Mouse (Mus musculus): Measurements from ENCODE around the gene Atp1a4. TPM values are rescaled to one million over a fixed set of nuclear protein-coding genes. Genes with fewer than 3 reads are reported as not detected.

Gene Atp1a4
- total RNA-seq, 4 experiments from 2014 or later = not detected

DNA sequence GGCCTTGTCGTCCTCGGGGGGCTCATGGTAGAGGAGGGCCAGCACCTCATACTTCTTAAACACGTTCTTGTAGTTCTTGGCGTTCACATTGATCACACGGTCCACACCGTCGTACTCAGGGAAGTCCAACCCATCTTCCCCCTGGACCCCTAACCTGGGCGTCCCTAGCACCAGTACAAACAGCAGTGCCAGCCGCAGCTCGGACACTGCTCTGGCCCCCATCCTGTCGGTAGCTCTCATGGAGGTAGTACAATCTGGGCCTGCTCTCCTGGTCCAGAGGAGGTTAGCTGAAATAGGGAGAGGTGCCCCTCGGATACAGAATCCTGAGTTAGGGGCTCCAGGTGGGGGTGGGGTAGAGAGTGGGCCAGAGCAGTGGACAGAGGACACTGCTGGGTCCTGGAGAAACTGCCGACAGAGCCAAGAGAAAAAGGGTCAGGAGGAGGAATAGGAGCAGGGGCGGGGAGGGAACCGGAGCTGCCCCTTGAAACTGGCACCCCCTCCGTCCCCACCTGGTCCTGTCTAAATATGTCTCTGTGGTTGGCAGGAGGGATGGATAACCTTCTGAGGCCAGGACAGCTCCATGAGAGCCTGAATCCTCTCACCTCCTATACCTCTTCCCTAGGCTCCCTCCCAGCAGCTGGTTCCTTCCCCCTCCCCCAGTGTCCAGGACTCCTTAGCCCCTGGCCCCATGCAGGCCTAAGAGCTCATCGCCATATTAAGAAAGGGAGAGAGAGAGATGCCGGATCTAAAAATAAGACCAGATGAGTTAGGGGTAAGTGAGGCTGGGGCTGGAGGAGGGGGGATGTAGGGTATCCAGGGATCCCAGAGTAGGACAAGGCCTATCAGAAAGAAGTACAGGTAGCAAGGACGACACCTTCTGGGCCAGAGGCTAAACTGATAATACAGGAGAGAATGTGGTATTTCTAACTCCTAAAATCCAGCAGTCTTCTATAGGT, 38.5 kb downstream of the Atp1a4 start, which contains the start of gene Casq1:
TSS of gene Casq1 (minus strand) at position 418 of the 956 bp plus-strand sequence.
- no peak for DNase-seq (ENCODE audit: low spot score in 2 of 2)

DNA sequence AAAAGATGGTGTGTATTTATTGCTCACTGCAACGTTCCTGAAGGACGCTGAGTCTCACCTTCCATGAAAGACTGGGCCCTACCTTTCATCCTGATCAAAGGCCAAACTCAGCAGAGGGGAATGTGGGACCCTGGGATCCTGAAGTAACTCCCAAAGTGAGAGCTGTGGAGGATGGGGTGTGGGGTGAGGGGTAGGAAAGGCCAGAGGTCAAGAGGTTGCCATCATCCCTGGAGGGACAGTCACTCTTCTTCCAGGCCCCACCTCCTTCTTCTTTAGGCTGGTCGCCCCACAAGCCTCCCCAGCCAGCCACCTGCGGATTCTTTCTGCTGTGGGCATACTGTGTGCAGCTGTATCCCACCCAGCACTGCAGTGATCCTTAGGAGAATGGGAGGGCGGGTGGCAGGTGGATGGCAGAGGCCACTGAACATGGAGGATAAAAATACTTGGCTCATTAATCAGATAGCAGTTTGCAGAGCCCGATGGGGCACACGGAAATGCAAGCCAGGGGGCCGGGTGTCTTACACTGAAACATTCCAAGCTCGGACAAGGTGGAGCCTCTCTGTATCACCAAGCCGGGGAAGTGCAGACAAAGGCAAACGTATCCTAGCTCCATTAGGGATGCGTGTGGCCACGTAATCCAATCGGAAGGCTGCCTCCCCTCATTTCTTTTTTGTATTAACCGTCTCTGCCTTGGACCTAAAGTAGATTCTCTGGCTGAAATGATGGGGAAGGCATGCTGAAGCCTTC, 39.9 kb downstream of the Atp1a4 start:
- DNase-seq (ENCODE audit: low spot score in 2 of 2) = no peak

DNA sequence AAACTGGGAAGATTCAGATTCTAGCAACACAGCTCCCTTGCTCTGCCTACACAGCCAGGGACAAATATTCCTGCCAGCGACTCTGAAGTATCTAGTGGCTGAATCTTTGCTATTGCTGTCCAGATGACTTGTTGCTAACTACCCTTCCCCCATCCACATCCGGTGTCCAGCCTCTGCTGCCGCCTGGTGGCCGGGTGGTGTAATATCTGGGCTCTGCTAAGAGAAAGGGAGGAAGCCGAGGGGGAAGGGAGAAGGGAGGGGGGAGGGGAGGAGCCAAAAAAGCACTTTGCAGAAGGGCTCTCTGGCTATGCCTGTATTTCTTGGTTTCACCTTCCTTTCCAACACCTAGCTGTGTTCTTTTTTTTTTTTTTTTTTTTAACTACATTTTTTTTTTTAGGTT, 41.1 kb downstream of the Atp1a4 start:
- peak; percentile 90 to 91 for DNase-seq (ENCODE audit: low spot score in 2 of 2)

DNA sequence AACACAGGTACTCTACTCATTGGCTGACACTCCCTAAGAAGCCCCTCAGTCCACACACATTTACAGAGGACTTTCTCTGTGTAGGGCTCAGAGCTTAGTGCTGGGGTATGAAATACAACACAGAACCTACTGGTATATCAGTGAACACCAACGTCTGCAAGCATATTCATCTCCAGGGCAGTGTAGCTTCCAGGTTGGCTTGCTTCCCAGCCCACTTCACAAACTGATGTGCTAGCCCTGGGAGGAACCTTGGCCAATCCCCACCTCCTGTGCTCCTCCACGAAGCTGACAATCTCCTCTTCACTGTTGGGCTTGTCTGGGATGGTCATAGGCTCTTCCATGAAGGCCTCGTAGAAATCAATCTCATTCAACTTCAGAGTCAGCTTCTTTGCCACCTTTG, 43.5 kb downstream of the Atp1a4 start:
- no peak for DNase-seq (ENCODE audit: low spot score in 2 of 2)

DNA sequence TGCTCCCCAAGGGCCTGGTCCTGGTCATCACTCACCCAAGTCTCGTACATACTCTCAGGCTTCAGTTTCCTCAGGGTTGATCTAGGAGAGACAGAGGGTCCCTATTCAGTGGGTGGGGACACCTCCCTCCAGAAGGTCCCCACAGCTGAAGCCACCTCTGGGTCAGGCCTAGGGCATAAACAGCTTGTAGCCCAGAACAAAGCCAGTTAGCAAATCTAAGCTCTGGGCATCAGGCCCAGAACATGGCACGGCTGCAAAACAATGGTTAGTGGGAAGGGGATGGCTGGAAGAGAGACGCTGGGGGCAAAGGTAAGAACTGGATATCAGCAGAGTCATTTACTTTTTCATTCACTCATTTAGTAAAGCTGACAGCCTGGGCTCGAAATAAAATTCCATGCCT, 44.4 kb downstream of the Atp1a4 start:
- no peak for DNase-seq (ENCODE audit: low spot score in 2 of 2)

DNA sequence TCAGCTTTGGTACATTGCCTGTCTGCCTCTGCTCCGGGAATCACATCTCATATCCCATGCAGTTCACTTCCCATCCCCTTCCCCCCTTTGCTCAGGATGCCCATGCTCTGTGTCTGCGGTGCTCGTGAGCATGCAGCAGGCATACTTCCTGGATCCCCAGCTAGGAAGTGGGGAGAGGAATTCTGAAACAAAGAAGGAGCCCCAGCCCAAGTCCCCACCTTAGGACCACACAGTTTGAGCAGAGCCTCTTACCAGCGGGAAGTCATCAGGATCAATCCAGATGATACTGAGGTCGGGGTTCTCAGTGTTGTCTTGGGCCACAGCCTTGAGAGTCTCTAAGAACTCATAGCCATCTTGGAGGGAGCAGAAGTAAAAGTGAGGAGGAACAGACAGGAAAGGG, 45.4 kb downstream of the Atp1a4 start:
- no peak for DNase-seq (ENCODE audit: low spot score in 2 of 2)

DNA sequence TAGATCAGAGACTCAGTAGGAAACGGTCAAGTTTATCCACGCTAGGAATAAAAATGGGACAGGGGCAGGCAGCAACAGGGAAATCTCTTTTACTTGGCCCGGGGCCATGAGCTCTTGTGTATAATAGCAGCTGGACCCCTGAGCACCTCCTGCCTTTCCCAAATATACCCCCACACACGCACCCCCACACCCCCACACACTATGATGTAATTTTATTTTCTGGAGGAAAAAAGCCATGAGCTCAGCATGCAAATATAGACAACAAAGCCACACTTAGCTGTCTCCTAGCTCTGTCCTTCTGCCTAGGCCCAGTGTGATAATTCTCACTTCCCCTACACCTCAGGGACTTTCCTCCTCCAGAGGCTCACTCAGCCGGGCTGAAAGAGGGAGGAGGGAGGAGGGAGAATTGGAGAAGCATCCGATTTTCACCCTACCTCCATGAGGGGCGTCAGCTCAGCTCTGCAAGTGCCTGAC, 51.1 kb downstream of the Atp1a4 start:
- DNase-seq (ENCODE audit: low spot score in 2 of 2) = no peak

DNA sequence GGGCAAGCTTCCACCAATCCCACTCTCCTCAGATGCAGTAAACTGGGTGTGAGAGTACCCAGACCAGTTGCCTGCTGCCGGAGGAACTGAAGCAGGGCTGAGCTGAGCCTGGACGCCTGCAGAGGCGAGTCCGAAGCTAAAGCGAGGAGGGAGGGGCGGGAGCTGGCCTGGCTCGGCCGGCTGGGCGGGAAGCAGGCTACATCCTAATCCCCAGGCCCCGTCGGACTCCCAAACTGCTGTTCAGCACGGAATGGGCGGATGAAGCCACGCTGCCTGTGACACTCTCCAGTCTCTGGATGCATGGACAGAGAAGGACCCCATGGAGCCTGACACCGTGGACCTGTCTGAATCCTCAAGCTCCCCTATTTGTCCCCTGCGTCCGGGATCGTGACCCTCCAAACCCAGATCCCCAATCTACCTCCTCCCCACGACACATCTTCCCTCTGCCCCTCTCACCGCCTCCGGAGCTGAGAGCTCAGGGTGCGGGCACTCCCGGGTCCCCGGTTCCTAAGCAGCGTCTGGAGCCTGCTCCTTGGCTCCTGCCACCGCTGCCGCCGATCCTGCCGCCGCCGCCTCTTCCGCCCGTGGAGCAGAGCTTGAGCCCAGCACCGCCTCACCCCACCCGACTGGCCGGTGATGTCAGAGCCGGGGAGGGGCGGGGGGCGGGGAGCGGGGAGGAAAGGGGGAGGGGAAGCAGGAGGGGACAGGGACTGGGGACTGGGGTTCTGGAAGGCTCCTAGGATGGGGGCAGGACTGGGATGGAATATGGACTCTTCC, 51.9 kb downstream of the Atp1a4 start, which contains the start of gene Pea15a:
TSS of gene Pea15a (minus strand) at position 664 of the 777 bp plus-strand sequence.
- DNase-seq (ENCODE audit: low spot score in 2 of 2) = peak; percentile 79 to 82

DNA sequence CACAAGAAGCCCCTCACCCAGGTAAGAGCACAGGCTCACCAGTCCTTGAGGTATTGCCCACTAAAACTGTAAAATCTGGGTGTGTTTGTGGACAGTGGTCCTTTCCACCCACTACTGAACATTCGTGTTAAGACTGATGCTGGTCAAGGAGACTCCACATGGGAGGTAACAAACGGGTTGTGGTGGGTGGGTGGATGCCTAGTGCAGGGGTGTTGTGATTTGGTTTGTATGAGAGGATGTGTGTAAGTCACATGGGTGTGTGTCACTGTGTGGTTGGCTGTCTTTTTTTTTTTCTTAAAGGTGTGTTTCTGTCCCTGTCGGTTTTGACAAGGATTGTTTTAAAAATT, 52.5 kb downstream of the Atp1a4 start:
- no peak for DNase-seq (ENCODE audit: low spot score in 2 of 2)

DNA sequence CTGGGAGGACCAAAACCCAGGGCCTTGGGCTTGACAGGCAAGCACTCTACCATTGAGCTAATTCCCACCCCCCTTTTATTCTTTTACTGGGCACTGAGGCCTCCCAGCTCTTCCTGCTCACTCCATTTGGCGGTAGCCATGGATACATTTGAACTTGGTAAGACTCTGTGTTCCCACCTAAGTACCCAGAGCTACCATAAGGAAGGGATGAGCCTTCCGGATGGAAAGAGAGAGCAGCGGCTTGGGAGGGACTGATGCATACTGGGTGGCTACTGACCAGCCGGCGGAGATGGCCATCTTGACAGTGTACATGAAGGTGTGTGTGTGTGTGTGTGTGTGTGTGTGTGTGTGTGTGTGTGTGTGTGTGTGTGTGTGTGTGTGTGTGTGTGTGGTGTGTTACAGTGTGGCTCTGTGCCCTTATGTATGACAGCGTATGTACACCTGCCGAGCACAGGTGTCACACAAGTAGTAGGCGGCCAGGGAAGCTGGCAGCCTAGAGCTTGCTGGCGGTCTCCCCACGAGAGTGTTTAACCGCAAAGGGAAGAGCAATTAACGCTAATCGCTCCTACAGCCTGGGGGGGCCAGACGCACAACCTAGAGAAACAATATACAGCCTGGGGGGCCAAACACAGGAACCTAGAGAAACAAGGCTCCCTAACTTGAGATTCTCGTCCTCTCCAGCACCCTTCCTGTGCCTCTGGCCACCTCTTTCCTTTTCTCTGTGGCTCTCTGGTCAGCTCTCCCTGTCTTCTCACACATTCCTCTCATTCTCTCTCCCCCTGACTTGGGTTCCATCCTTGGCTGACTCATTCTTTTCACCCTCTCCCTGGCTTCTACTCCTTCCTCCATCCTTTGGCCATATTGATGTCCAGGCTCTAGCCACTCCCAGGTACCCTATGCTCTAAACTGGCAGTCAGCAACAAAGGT, 53.1 kb downstream of the Atp1a4 start:
- DNase-seq (ENCODE audit: low spot score in 2 of 2) = no peak

DNA sequence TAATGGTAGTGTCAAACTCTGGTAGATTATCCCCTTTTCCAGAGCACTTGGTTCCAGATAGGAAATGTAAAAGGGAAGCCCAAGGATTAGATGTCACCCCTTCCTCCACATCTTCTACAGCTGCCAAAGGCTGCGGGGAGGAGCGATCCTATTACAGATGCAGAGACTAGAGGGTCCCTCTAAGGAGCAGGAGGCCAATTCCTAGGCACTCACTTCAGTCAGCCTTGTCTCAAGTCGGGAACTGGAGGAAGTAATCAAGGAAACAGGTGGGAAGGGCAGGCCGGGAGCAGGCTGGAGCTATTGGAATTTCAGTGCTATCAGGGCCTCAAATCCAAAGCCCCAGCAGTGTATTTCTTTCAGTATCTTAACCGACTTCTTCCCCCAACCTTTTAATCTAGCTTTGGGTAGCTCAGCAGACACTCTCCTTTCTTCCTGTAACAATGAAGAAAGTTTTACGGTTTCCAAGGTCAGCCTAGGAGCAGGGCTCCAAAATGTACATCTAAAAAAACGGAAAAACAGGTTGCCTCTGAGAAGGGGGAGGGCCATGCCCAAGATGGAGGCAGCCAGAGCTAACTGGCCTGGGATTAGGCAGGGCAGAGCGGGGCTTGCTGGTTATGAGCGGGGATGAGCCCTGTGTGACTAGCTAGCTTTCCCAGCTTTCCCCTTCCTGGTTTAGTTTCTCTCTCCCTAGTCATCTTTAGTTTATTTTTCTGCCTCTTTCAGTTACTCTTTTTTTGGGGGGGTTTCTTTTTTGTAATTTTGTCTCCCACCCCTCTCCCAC, 54.0 kb downstream of the Atp1a4 start:
- no peak for DNase-seq (ENCODE audit: low spot score in 2 of 2)

DNA sequence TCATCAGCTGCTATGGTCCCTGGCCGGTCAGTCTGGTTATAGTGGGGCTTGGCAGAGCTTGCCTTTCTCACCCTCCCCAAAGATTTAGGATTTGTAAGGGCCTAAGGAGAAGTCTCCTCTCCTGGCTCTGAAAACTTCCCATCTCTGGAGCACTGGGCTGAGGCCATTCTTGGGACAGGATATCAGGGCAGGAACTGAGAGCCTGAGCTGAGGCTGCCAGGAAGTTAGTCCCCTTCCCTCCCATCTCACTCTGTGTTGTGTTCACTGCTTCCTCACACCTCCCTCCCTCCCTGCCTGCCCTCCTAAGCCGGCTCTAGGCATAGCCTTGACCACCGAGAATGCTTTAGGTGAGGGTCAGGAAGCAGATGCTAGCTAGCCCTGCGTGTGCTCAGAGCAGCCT, 54.6 kb downstream of the Atp1a4 start:
- no peak for DNase-seq (ENCODE audit: low spot score in 2 of 2)

DNA sequence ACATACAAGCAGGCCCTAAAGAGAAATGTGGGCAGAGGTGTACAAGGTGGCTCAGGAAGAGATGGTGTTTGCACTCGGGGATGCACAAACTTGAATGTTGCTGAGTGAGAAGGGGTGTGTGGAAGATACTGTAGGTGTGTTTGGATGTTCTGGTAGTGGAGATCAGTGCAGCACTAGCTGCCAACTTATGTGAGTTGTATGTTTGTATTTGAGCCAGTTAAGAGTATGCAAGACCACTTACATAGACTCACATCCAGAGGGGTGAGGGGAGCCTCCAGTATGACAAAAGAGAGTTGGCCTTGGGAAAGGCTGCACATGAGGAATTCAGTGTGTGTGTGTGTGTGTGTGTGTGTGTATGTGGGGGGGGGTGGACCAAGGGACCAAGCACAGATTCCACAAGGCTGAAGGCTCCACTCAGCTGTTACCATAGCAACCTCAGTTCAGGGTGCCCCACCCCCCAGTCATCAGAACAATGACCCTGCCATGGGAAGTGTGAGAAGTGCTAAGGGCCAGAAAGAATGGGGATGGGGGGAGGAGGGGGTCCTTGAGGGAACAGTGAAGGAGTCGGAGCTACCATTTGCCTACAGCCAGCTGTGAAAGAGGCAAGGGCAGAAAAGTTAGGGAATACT, 55.2 kb downstream of the Atp1a4 start:
- DNase-seq (ENCODE audit: low spot score in 2 of 2) = no peak

DNA sequence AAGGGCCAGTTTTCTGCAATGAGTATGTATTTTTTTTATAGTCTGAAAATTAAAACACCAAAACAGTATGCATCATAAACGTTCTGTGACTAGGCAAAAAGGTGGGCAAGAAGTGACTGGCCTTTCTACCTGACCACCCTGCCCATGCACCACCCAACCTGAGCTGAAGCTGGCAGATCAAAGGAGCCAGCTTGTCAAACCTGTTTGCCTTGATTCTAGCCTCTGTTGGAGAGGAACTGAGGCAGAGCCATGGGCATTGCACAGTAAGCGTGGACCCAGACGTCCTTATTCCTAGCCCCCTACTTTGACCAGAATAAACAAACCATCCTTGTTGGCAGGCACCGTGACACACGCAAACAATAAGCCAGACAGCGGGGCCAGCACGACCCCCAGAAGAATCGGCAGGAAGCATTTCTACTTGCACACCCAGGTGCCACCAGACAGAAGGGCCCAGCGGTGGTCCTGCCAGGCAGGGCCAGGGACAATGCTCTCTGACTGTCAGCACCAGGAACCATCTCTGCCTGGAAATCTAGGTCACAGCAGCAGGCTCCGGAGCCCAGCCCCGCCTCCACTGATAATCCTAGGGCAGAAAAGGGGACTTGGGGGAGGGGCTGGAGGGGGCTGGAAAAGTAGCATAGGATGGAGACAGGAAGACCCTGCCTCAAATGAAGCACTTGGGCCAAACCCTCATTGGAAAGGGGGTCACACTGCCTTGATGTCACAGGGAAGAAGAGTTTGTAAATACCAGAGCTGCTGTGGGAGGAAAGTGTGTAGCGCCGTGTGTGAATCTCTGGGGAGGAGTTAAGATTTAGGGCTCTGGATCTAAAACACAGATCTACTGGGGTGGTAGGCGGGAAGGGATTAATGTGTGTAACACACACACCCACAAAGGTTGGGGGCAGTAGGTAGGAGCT, 56.0 kb downstream of the Atp1a4 start:
- DNase-seq (ENCODE audit: low spot score in 2 of 2) = no peak

DNA sequence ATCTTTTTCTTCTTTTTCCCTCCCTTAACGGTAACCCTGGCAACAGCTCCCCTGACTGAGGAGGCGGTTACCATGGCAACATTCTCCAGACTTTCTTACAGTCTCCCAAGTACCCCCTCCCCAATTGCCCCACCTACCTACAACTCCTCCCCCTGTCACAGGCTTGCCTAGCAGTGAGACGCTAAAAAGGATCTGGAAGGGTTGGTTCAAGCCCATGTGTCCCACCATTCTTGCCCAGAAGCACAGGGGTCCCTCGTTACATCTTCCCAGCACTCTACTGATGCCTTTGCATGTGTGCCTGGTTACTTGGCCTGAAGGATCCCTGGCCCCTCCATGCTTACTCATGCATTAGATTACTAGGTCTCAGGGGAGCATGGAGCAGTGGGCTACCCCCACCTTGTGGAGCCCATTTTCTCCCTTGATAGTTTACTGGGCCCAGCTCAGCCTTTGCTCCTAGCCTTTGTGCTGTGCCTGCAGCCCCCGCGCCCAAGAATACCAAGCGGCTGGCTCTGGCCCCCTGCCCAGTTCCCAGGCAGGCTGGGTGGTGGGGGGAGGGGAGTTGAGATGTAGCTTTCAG, 57.3 kb downstream of the Atp1a4 start:
- peak; percentile 68 to 78 for DNase-seq (ENCODE audit: low spot score in 2 of 2)

DNA sequence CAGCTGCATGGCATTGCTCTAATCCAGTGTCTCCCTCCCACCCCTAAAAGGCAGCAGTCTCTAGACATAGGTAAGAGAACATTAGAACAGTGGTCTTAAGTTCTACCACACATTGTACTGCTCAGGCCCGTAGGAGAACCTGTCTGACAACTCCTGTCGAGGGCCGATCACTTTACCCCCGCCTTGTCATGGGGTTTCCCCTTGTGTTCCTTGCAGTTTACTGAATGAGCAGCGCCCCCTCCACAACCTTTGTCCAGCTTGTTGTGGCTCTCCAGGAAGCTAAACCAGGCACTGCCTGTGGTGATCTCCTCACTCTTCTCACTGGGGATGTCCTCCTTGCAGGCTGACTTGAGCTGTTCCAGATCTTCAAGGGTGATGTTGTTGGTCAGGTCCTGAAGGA, 58.1 kb downstream of the Atp1a4 start:
- DNase-seq (ENCODE audit: low spot score in 2 of 2) = no peak

DNA sequence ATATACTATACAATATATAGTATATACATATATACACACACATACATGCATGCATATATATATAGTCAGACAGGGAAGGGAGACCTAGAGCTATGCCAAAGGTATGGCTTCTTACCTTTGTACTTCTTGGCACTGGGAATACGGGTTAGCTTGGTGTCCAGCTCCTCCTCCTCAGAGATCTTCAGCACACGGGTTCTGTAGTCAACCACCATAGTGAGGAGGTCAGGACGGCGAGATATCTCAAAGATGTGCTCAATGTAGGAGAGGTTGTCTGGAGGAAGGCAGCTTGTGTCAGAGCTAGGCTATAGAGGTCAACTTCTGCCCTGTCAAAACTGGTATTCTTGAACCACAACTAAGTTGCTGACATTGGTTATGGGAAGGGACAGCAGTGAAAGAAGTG, 59.2 kb downstream of the Atp1a4 start:
- DNase-seq (ENCODE audit: low spot score in 2 of 2) = no peak

DNA sequence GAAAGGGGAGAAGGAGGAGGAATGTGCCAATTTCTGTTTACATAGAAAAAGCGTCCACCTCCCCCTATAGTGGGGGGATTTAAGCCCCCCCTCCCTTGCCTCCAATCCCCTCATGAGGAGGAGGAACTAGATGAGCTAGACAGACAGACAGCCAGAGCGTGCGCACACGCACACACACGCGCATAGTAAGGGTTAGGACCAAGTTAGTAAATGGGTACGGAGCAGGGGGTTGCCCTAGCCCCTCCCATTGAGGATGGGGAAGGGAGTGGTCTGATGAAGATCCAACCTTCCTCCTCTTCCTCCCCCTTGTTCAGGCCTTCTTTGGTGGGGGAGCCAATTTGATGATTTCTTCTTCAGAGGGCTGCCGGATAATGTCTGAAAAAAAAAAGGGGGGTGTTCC, 59.9 kb downstream of the Atp1a4 start:
- no peak for DNase-seq (ENCODE audit: low spot score in 2 of 2)
